Mouse (Mus musculus): ENCODE data around the gene Hoxa3. TPM values are rescaled to one million over a fixed set of nuclear protein-coding genes. Genes with fewer than 3 reads are reported as not detected.

Hoxa3 gene
- polyA plus RNA-seq, 1 experiment from 2014 or later = 9.7 TPM

- no peaks in the 10 kb centered on the region for H3K9me3 ChIP-seq
- H3K27ac ChIP-seq = no peak overlapping the region
- WGBS = 2% methylated on average over 68 of the region's 68 CpGs
- no peak for DNase-seq (ENCODE audit: low spot score)
- H3K4me3 ChIP-seq = no peak overlapping the region
- peaks cover 12% of the 10 kb centered on the region for H3K4me1 ChIP-seq (replicated peaks)
- peaks cover 100% of the 10 kb centered on the region for H3K27me3 ChIP-seq (ENCODE audit: insufficient read depth, poor library complexity, severe bottlenecking)
- no peaks in the 10 kb centered on the region for H3K36me3 ChIP-seq
These were observed 21.4 kb upstream of the Hoxa3 start for GRCm38 (mm10) chr6:52234428-52235140.

- 1% methylated on average over 70 of the region's 70 CpGs for WGBS
- Histone ChIP-seq H3K9me3 (no peaks in the 10 kb centered on the region), H3K4me1 (replicated peaks) (peaks cover 12% of the 10 kb centered on the region), H3K4me3 (no peak overlapping the region), H3K36me3 (no peaks in the 10 kb centered on the region), H3K27ac (no peak overlapping the region), H3K27me3 (ENCODE audit: insufficient read depth, poor library complexity, severe bottlenecking) (peaks cover 100% of the 10 kb centered on the region)
- DNase-seq (ENCODE audit: low spot score) = no peak
These were observed 20.7 kb upstream of the Hoxa3 start for GRCm38 (mm10) chr6:52233546-52234427.

- H3K4me3 ChIP-seq = no peak overlapping the region
- no peak for DNase-seq (ENCODE audit: low spot score)
- H3K27ac ChIP-seq = no peak overlapping the region
- H3K9me3 ChIP-seq = no peaks in the 10 kb centered on the region
- WGBS = 1% methylated on average over 23 of the region's 23 CpGs
- no peaks in the 10 kb centered on the region for H3K36me3 ChIP-seq
- peaks cover 100% of the 10 kb centered on the region for H3K27me3 ChIP-seq (ENCODE audit: insufficient read depth, poor library complexity, severe bottlenecking)
- H3K4me1 ChIP-seq (replicated peaks) = peaks cover 12% of the 10 kb centered on the region
These were observed 19.9 kb upstream of the Hoxa3 start for GRCm38 (mm10) chr6:52232984-52233545.

GRCm38 (mm10) chr6:52232568-52232965, 19.4 kb upstream of the Hoxa3 start:
- under 1% methylated on average over 18 of the region's 18 CpGs for WGBS
- H3K9me3 ChIP-seq = no peaks in the 10 kb centered on the region
- H3K4me3 ChIP-seq = no peak overlapping the region
- peaks cover 12% of the 10 kb centered on the region for H3K4me1 ChIP-seq (replicated peaks)
- no peak overlapping the region for H3K27ac ChIP-seq
- H3K27me3 ChIP-seq (ENCODE audit: insufficient read depth, poor library complexity, severe bottlenecking) = peaks cover 100% of the 10 kb centered on the region
- no peak for DNase-seq (ENCODE audit: low spot score)
- no peaks in the 10 kb centered on the region for H3K36me3 ChIP-seq

- Histone ChIP-seq H3K27me3 (ENCODE audit: insufficient read depth, poor library complexity, severe bottlenecking) (peaks cover 100% of the 10 kb centered on the region), H3K36me3 (no peaks in the 10 kb centered on the region), H3K9me3 (no peaks in the 10 kb centered on the region), H3K4me1 (replicated peaks) (peaks cover 12% of the 10 kb centered on the region), H3K4me3 (no peak overlapping the region), H3K27ac (no peak overlapping the region)
- no peak for DNase-seq (ENCODE audit: low spot score)
- 2% methylated on average over 18 of the region's 18 CpGs for WGBS
These were observed 18.9 kb upstream of the Hoxa3 start for GRCm38 (mm10) chr6:52231885-52232567.

- Histone ChIP-seq H3K27ac (no peak within 1 kb of the TSS), H3K9me3 (no peaks in the 10 kb centered on the region), H3K27me3 (ENCODE audit: insufficient read depth, poor library complexity, severe bottlenecking) (peaks cover 100% of the 10 kb centered on the region), H3K4me3 (no peak within 1 kb of the TSS), H3K36me3 (no peaks in the 10 kb centered on the region), H3K4me1 (replicated peaks) (peaks cover 16% of the 10 kb centered on the region)
- no peak for DNase-seq (ENCODE audit: low spot score)
- 1% methylated on average over 29 of the region's 36 CpGs for WGBS
These were observed 17.5 kb upstream of the Hoxa3 start, which contains the start of gene Hoxa9 for GRCm38 (mm10) chr6:52230516-52231165. Gene Hoxa9 (minus strand): TSS chr6:52231089.

- peaks cover 16% of the 10 kb centered on the region for H3K4me1 ChIP-seq (replicated peaks)
- no peaks in the 10 kb centered on the region for H3K36me3 ChIP-seq
- H3K27me3 ChIP-seq (ENCODE audit: insufficient read depth, poor library complexity, severe bottlenecking) = peaks cover 100% of the 10 kb centered on the region
- H3K9me3 ChIP-seq = no peaks in the 10 kb centered on the region
- WGBS = 1% methylated on average over 44 of the region's 44 CpGs
- H3K27ac ChIP-seq = no peak overlapping the region
- DNase-seq (ENCODE audit: low spot score) = no peak
- H3K4me3 ChIP-seq = no peak overlapping the region
These were observed 16.7 kb upstream of the Hoxa3 start for GRCm38 (mm10) chr6:52229558-52230416.

GRCm38 (mm10) chr6:52228475-52229465, 15.6 kb upstream of the Hoxa3 start:
- Histone ChIP-seq H3K27ac (no peak overlapping the region), H3K9me3 (no peaks in the 10 kb centered on the region), H3K36me3 (no peaks in the 10 kb centered on the region), H3K4me1 (replicated peaks) (peaks cover 6% of the 10 kb centered on the region), H3K27me3 (ENCODE audit: insufficient read depth, poor library complexity, severe bottlenecking) (peaks cover 100% of the 10 kb centered on the region), H3K4me3 (no peak overlapping the region)
- no peak for DNase-seq (ENCODE audit: low spot score)
- WGBS = 1% methylated on average over 38 of the region's 38 CpGs

- WGBS = 3% methylated on average over 11 of the region's 11 CpGs
- Histone ChIP-seq H3K4me1 (replicated peaks) (peaks cover 4% of the 10 kb centered on the region; the same call in 1 of the 2 replicates), H3K4me3 (no peak overlapping the region), H3K9me3 (no peaks in the 10 kb centered on the region), H3K27ac (no peak overlapping the region), H3K36me3 (no peaks in the 10 kb centered on the region), H3K27me3 (ENCODE audit: insufficient read depth, poor library complexity, severe bottlenecking) (peaks cover 100% of the 10 kb centered on the region)
- DNase-seq (ENCODE audit: low spot score) = no peak
These were observed 14.5 kb upstream of the Hoxa3 start for GRCm38 (mm10) chr6:52227470-52228222.

GRCm38 (mm10) chr6:52226569-52227257, 13.6 kb upstream of the Hoxa3 start:
- H3K9me3 ChIP-seq = no peaks in the 10 kb centered on the region
- no peak for DNase-seq (ENCODE audit: low spot score)
- peaks cover 8% of the 10 kb centered on the region; the same call in 1 of the 2 replicates for H3K4me1 ChIP-seq (replicated peaks)
- no peak overlapping the region for H3K27ac ChIP-seq
- 4% methylated on average over 26 of the region's 26 CpGs for WGBS
- H3K36me3 ChIP-seq = no peaks in the 10 kb centered on the region
- peaks cover 100% of the 10 kb centered on the region for H3K27me3 ChIP-seq (ENCODE audit: insufficient read depth, poor library complexity, severe bottlenecking)
- H3K4me3 ChIP-seq = no peak overlapping the region
